Mouse (Mus musculus): Measurements from ENCODE around the gene Pnpla7.

Pnpla7 gene

DNA sequence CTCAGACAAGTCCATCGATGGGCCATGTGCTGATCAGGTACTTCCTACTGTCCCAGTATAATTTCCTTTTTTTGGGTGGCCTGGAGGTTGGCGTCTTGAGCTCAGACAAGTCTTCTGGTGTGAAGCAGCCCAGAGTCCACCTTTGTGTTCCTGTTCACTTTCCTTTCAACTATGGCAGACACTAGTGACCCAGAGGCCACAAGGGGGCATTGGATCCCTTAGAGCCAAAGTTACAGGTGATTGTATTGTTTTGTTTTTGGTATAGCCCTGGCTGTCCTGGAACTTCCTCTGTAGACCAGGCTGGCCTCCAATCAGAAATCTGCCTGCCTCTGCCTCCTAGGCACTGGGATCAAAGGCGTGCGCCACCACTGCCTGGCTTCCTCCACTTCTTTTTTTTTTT, 96.6 kb downstream of the Pnpla7 start:
- no peak for DNase-seq (ENCODE audit: low spot score in 2 of 2)

GRCm38 (mm10) chr2:25075506-25075905, 99.7 kb downstream of the Pnpla7 start:
- DNase-seq (ENCODE audit: low spot score in 2 of 2) = no peak

- DNase-seq (ENCODE audit: low spot score in 2 of 2) = no peak
Measured at GRCm38 (mm10) chr2:25078967-25079366, 103.1 kb downstream of the Pnpla7 start.

- DNase-seq (ENCODE audit: low spot score in 2 of 2) = no peak
Measured at GRCm38 (mm10) chr2:25080076-25080475, 104.2 kb downstream of the Pnpla7 start, which contains the start of gene Entpd8. Entpd8 (plus strand) TSS chr2:25080304.

DNA sequence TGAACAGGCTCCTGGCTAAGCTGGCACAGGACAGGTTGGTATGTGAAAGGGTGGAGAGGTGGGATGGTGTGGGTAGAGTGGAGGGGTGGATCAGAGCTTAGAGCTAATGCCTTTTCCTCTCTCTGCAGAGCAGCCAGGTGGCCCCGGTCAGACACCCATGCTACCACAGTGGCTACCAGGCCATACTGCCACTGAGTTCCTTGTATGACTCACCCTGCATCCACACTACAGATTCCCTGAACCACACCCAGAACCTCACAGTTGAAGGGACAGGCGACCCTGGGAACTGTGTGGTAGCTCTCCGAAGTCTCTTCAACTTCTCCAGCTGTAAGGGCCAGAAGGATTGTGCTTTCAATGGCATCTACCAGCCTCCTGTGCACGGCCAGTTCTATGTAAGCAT, 107.9 kb downstream of the Pnpla7 start:
- no peak for DNase-seq (ENCODE audit: low spot score in 2 of 2)

DNA sequence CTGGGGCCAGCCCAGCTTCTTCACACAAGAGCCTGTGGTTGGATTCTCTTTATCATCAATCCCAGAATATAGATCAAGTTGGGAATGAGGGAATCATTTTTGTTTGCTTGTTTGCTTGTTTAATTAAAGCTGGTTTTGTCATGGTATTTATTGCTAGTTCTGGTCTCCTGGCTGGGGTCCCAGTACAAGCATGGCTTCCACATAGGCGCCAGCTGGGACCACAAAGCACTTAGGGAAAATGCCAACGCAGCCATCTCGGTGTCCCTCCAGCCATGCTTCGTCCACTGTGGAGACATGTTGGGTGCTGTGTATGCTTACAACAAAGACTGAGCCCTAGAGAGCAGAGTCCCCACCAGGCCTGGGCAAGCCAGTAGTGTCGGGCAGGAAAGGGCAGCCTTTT, 109.7 kb downstream of the Pnpla7 start:
- no peak for DNase-seq (ENCODE audit: low spot score in 2 of 2)

DNA sequence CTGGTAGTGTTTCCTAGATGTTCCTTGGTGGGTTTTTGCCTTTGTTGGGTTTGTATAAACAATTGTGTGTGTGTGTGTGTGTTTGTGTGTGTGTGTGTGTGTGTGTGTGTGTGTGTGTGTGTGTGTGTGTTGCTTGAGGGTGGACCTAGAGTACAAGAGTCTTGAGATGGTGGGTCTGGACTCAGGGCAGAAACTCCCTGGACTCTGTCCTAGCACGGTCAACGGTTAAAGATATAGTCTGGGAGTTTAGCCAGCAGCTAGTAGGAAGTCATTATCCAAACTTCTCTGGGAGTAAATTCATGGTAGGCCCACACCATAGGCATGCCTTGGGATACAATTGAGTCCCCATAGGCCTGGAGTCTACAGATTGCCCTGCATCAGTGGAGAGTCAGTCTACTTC, 112.0 kb downstream of the Pnpla7 start:
- DNase-seq (ENCODE audit: low spot score in 2 of 2) = no peak

DNA sequence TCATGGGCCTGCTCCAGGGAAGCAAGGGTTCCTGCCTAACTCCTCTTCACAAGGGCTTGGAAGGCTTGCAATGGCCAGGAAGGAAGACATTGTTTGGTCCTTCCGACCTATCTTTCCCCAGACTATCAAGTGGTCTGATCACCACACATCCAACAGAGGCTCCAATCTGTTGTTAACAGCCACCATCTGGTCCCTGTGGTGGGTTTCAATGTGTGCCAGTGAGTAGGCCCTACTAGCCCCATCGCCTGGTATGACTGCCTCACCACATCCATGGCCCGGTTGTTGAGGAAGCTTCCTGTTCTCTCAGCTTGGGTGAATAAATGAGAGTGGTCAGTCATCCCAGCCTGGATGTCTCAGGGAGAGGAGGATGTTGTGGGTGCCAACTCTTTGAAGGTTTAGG, 112.8 kb downstream of the Pnpla7 start:
- no peak for DNase-seq (ENCODE audit: low spot score in 2 of 2)

- no peak for DNase-seq (ENCODE audit: low spot score in 2 of 2)
Measured at GRCm38 (mm10) chr2:25094785-25095108, 118.9 kb downstream of the Pnpla7 start.

DNA sequence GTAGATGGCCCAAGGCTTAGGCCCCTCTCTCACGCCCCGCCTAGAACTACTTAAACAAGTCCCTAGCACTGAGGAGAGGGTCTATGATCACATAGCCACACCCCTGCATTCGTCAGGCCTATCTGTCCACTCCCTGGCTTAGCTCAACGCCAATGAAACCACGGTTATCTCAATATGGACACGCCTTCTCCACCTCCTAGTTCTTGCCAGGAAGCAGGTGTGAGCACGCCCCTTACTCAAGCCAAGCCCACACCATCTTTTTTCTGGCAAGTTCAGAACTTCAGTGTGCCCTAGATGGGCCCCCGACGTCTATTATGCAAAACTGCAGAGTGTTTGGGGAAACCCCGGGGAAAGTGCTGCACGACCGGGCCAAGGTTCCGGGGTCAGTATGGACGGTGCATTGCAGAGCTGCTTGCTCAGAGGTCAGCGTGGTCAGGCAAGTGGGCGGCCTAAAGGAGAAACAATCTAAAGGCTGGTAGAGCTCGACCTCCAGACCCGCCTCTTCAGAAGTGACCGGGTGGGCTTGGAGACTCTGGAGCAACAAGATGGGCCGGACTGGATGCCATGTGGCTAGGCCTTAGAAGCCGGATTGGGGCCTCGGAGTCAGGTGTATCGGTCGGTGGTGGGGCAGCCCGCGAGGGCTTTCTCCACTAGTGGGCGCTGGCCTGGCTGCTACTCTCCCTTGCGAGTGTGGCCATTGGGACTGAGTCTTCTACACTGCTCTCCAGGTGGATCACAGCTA, 119.4 kb downstream of the Pnpla7 start, which contains the start of gene Noxa1:
TSS of gene Noxa1 (minus strand) at position 41 of the 742 bp plus-strand sequence.
- DNase-seq (ENCODE audit: low spot score in 2 of 2) = no peak

GRCm38 (mm10) chr2:25098005-25098615, 122.3 kb downstream of the Pnpla7 start:
- DNase-seq (ENCODE audit: low spot score in 2 of 2) = peak in 1 of 2 experiments; percentile 14

GRCm38 (mm10) chr2:25098956-25099355, 123.1 kb downstream of the Pnpla7 start:
- peak in 1 of 2 experiments; percentile 58 for DNase-seq (ENCODE audit: low spot score in 2 of 2)

GRCm38 (mm10) chr2:25099703-25100102, 123.9 kb downstream of the Pnpla7 start:
- DNase-seq (ENCODE audit: low spot score in 2 of 2) = no peak
